Mouse (Mus musculus) stomach, adult 2 months (tissue): ENCODE results near the gene Clec9a. TPM values are rescaled to one million over a fixed set of nuclear protein-coding genes. Genes with fewer than 3 reads are reported as not detected.

Experiments
- polyA plus RNA-seq: library from polyadenylated mRNA; depleted of rRNA; stranded (reverse); fragments of >200 nt; gene quantifications from 2 replicates; pipeline ENCODE4 v1.2.3, GENCODE M21; 2012; rRNA removed

Clec9a gene
- polyA plus RNA-seq: 0.10 and 0.28 TPM in 2 replicates

DNA sequence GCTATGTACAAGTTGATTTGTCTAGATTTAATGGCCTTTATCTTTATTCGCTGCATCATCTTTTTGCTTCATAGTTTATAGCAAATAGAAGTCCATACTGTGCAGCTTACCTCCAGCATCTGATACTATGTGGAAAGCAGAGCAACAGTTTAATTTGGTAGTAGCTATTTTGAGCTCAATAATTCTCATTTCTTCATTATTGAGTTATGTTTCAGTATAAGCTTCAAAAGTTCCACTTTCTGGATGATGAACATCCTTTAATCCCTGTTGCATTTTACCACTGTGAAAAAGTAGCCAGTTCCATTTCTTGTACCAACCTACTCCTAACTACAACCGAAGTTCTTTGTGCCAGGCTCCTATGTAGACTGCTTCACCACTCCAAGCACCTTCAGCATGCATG, at the start of gene Clec9a:
Gene Clec9a (plus strand): TSS at position 301 of the 400 bp plus-strand sequence.

GRCm38 (mm10) chr6:129385774-129386173, 22.9 kb upstream of the Clec9a start, which contains the start of gene Clec12b:
Clec12b (minus strand) TSS chr6:129385874.

GRCm38 (mm10) chr6:129396997-129397396, 11.7 kb upstream of the Clec9a start, which contains the start of gene Clec1b:
Clec1b (plus strand) TSS chr6:129397297.

DNA sequence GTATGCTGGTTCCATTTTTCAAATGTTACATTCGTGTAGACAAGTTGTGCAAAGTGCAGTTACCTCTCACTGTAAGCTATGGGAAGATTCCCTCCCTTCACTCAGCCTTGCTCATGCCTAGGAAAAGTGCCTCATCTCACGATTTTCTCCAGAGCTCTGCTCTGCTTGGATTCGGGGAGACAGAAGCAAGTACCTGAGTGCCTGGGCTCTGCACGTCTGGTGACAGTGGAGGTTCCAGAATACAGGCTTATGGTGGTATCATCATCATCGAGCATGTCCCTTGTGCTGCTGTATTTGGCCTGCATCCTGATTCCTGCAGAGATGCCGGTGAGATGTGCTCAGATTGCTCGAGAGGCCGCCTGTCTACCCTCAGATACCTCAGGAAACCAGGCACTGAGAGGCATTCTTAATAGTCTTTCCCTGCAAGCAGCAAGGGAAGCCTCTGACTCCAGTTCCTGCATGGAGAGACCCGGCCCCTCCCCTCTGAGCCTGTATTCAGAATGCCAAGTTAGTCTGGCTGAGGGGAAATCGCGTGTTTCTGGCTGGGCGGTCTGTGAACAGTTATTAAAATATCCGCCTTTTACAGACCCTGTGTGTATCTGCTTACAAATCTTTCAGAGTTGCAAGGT, 42.9 kb downstream of the Clec9a start, which contains the start of gene Clec1a:
Gene Clec1a (minus strand): TSS at position 590 of the 629 bp plus-strand sequence.

Other genes starting within 250 kb of the Clec9a start
- 6.4 and 6.8 TPM in 2 replicates for gene Clec2d, start 228.2 kb upstream of the Clec9a start, polyA plus RNA-seq
- gene Cd69, start 133.4 kb upstream of the Clec9a start, polyA plus RNA-seq: not detected in 2 replicates
- not detected in 2 replicates for gene 4922502D21Rik, start 77.1 kb upstream of the Clec9a start, polyA plus RNA-seq
- gene Clec12a, start 66.2 kb upstream of the Clec9a start, polyA plus RNA-seq: 0.22 and 0.23 TPM in 2 replicates
- not detected in 2 replicates for gene Clec12b, start 23.0 kb upstream of the Clec9a start, polyA plus RNA-seq
- not detected in 2 replicates for gene Clec1b, start 11.6 kb upstream of the Clec9a start, polyA plus RNA-seq
- 0.15 and 0.60 TPM in 2 replicates for gene Clec1a, start 43.1 kb downstream of the Clec9a start, polyA plus RNA-seq
- not detected in 2 replicates for gene Olr1, start 98.3 kb downstream of the Clec9a start, polyA plus RNA-seq
- not detected in 2 replicates for gene Tmem52b, start 103.7 kb downstream of the Clec9a start, polyA plus RNA-seq
- 32.0 and 33.7 TPM in 2 replicates for gene Gabarapl1, start 124.3 kb downstream of the Clec9a start, polyA plus RNA-seq
- not detected in 2 replicates for gene Klre1, start 169.0 kb downstream of the Clec9a start, polyA plus RNA-seq
- not detected in 2 replicates for gene Klrd1, start 182.9 kb downstream of the Clec9a start, polyA plus RNA-seq
- gene Klrk1, start 215.0 kb downstream of the Clec9a start, polyA plus RNA-seq: not detected in 2 replicates
- not detected in 2 replicates for gene Klrc3, start 234.5 kb downstream of the Clec9a start, polyA plus RNA-seq